ENCODE assay signal across 9 mouse cellular contexts in genomic region chr4:123918851-123919250, GRCm38 (mm10). TPM values are rescaled to one million over a fixed set of nuclear protein-coding genes. Genes with fewer than 3 reads are reported as not detected.
DNase-seq lines count a peak whose midpoint lies in the region; ATAC-seq and TF ChIP-seq lines count a peak whose summit lies in the region.
"Had no signal": no experiment of that assay in that cellular context is flagged by ENCODE, and none has a peak within 500 bp of the region (broad histone marks: within the 10 kb centered on the region; RNA-seq: fewer than 3 reads in every experiment).

No protein-coding gene starts in this region.

- ATAC-seq in forebrain, embryonic 13.5 days = no peak
- no peak for ATAC-seq in liver, embryonic 13.5 days (ENCODE audit: low read depth)
- no peak for ATAC-seq in megakaryocyte-erythroid progenitor cell, adult 5-6 weeks (replicated peaks; ENCODE audit: low FRiP score, low TSS enrichment, poor library complexity, severe bottlenecking)

- no peaks in the 10 kb centered on the region for H3K9me3 ChIP-seq in E14TG2a.4 (ENCODE audit: low read length)
- no peaks in the 10 kb centered on the region for H3K9me3 ChIP-seq in forebrain, embryonic 13.5 days (replicated peaks)
- no peaks in the 10 kb centered on the region for H3K9me3 ChIP-seq in liver, embryonic 13.5 days (replicated peaks)

- DNase-seq in heart, adult 11 months = peak; percentile 79
- DNase-seq in heart, postnatal 4 days = no peak
- no peak for DNase-seq in liver, embryonic 13.5 days
- no peak for DNase-seq in left cerebral cortex, adult 11 months (ENCODE audit: low spot score)
- DNase-seq in right cerebral cortex, postnatal 25 days = no peak

- peaks cover 43% of the 10 kb centered on the region for H3K4me1 ChIP-seq in E14TG2a.4 (replicated peaks; ENCODE audit: low read depth, low read length)
- peaks cover 31% of the 10 kb centered on the region for H3K4me1 ChIP-seq in forebrain, embryonic 13.5 days
- peaks cover 34% of the 10 kb centered on the region for H3K4me1 ChIP-seq in liver, embryonic 13.5 days (replicated peaks)

- peak overlapping the region; percentile 96 for H3K4me2 ChIP-seq in forebrain, embryonic 13.5 days
- H3K4me2 ChIP-seq in liver, embryonic 13.5 days = peak overlapping the region; percentile 93

- TF ChIP-seq CTCF in E14TG2a.4 (conservative IDR thresholded peaks at IDR 0.05; ENCODE audit: low read length) = no peak

- H3K9ac ChIP-seq in forebrain, embryonic 13.5 days = 0 out of 2 replicates have a peak overlapping the region, but pooled peaks have one; percentile 55
- H3K9ac ChIP-seq in liver, embryonic 13.5 days = peak overlapping the region; percentile 94

- no peaks in the 10 kb centered on the region for H3K27me3 ChIP-seq in E14TG2a.4 (ENCODE audit: insufficient read depth, low read length)
- no peaks in the 10 kb centered on the region for H3K27me3 ChIP-seq in forebrain, embryonic 13.5 days
- no peaks in the 10 kb centered on the region for H3K27me3 ChIP-seq in liver, embryonic 13.5 days

- H3K27ac ChIP-seq in forebrain, embryonic 13.5 days = no peak overlapping the region
- 0 out of 2 replicates have a peak overlapping the region, but pooled peaks have one; percentile 90 for H3K27ac ChIP-seq in liver, embryonic 13.5 days

- peak overlapping the region; percentile 98 for H3K4me3 ChIP-seq in E14TG2a.4 (replicated peaks; ENCODE audit: low read length)
- H3K4me3 ChIP-seq in forebrain, embryonic 13.5 days = peak overlapping the region; percentile 100
- peak overlapping the region; percentile 93 for H3K4me3 ChIP-seq in liver, embryonic 13.5 days (replicated peaks)

- WGBS in forebrain, embryonic 13.5 days = 60% methylated on average over 2 of the region's 2 CpGs
- 71% methylated on average over 2 of the region's 2 CpGs for WGBS in liver, embryonic 13.5 days (ENCODE audit: insufficient replicate concordance)

- peaks cover 58% of the 10 kb centered on the region for H3K36me3 ChIP-seq in E14TG2a.4 (ENCODE audit: insufficient read depth, low read length)
- H3K36me3 ChIP-seq in forebrain, embryonic 13.5 days (ENCODE audit: poor library complexity, severe bottlenecking) = peaks cover 32% of the 10 kb centered on the region
- peaks cover 29% of the 10 kb centered on the region for H3K36me3 ChIP-seq in liver, embryonic 13.5 days

RNA-seq across cellular contexts. Expression of gene 4930535I16Rik, which starts 1.0 kb away (rescaled TPM):
- total RNA-seq in heart, postnatal 4 days (2021) = not detected
- polyA plus RNA-seq in forebrain, embryonic 13.5 days (2015; fragmentation: Nextera tagmentation; extraction: Ambion mirVana) = not detected in 2 replicates
- polyA plus RNA-seq in liver, embryonic 13.5 days (2015; fragmentation: Nextera tagmentation; extraction: Ambion mirVana) = not detected in 2 replicates
- total RNA-seq in megakaryocyte-erythroid progenitor cell, adult 5-6 weeks (2014; fragmentation: Nextera tagmentation) = not detected in 2 replicates
- not detected in 2 replicates for total RNA-seq in megakaryocyte-erythroid progenitor cell, adult 5-6 weeks (2017)
- total RNA-seq: common myeloid progenitor, adult 5-6 weeks had no signal

RNA-seq across cellular contexts. Expression of gene Rragc, which starts 1.6 kb away (rescaled TPM):
- 10 to 100 TPM; 50.8 to 52.6 TPM for total RNA-seq in heart, postnatal 4 days (2021)
- polyA plus RNA-seq in forebrain, embryonic 13.5 days (2015; fragmentation: Nextera tagmentation; extraction: Ambion mirVana) = 44.1 and 46.3 TPM in 2 replicates
- 21.4 and 25.4 TPM in 2 replicates for polyA plus RNA-seq in liver, embryonic 13.5 days (2015; fragmentation: Nextera tagmentation; extraction: Ambion mirVana)
- 28.4 and 45.4 TPM in 2 replicates for total RNA-seq in megakaryocyte-erythroid progenitor cell, adult 5-6 weeks (2014; fragmentation: Nextera tagmentation)
- 21.4 and 55.9 TPM in 2 replicates for total RNA-seq in megakaryocyte-erythroid progenitor cell, adult 5-6 weeks (2017)

RNA-seq across cellular contexts. Expression of gene Mycbp, which starts 14.2 kb away (rescaled TPM):
- 10 to 100 TPM; 28.9 to 31.2 TPM for total RNA-seq in heart, postnatal 4 days (2021)
- 35.5 and 43.3 TPM in 2 replicates for polyA plus RNA-seq in forebrain, embryonic 13.5 days (2015; fragmentation: Nextera tagmentation; extraction: Ambion mirVana)
- polyA plus RNA-seq in liver, embryonic 13.5 days (2015; fragmentation: Nextera tagmentation; extraction: Ambion mirVana) = 79.1 and 85.2 TPM in 2 replicates
- 25.7 and 27.0 TPM in 2 replicates for total RNA-seq in megakaryocyte-erythroid progenitor cell, adult 5-6 weeks (2014; fragmentation: Nextera tagmentation)
- 24.6 and 30.2 TPM in 2 replicates for total RNA-seq in megakaryocyte-erythroid progenitor cell, adult 5-6 weeks (2017)

RNA-seq across cellular contexts. Expression of gene 4933427I04Rik, which starts 59.4 kb away (rescaled TPM):
- not detected for total RNA-seq in heart, postnatal 4 days (2021)
- 0.10 and 0.12 TPM in 2 replicates for polyA plus RNA-seq in forebrain, embryonic 13.5 days (2015; fragmentation: Nextera tagmentation; extraction: Ambion mirVana)
- not detected in 2 replicates for polyA plus RNA-seq in liver, embryonic 13.5 days (2015; fragmentation: Nextera tagmentation; extraction: Ambion mirVana)
- total RNA-seq in megakaryocyte-erythroid progenitor cell, adult 5-6 weeks (2014; fragmentation: Nextera tagmentation) = not detected in 2 replicates
- not detected in 2 replicates for total RNA-seq in megakaryocyte-erythroid progenitor cell, adult 5-6 weeks (2017)
- total RNA-seq: common myeloid progenitor, adult 5-6 weeks had no signal
